In the genomic region with DNA sequence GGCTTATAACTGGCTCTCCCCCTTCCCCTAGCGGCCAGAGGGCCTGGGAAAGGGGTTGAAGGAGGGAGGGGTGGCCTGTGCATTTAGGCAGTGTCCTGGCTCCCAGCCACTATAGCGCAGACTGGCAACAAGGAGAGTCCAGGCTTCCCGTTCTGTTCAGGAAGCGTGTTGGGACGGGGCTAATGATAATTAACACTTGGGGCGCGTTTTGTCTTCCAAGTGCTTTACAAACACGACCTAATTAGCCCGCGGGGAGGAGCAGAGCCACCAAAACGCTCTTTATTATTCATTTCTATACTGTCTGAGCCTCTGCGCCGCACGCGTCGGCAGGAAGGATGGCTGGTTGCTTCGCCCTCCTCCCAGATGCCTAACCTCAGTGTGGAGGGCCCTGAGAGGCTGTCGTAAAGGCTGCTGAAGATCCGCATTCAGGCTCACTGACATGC, we compare ENCODE assay signal across 8 mouse cellular contexts.
A peak's percentile ranks its signal among the peaks of the same experiment; 100 is the strongest.
DNase-seq lines count a peak whose midpoint lies in the region; ATAC-seq and TF ChIP-seq lines count a peak whose summit lies in the region.

No protein-coding gene starts in this region.

- no peaks in the 10 kb centered on the region for H3K36me3 ChIP-seq in heart, embryonic 15.5 days
- no peaks in the 10 kb centered on the region for H3K36me3 ChIP-seq in hindbrain, embryonic 13.5 days
- no peaks in the 10 kb centered on the region for H3K36me3 ChIP-seq in midbrain, embryonic 16.5 days (ENCODE audit: control insufficient read depth, insufficient read depth, low read length)

- peaks cover 75% of the 10 kb centered on the region for H3K27me3 ChIP-seq in heart, embryonic 15.5 days
- peaks cover 71% of the 10 kb centered on the region for H3K27me3 ChIP-seq in hindbrain, embryonic 13.5 days
- no peaks in the 10 kb centered on the region; the same call in 1 of the 2 replicates for H3K27me3 ChIP-seq in midbrain, embryonic 16.5 days (ENCODE audit: control insufficient read depth, insufficient read depth, low read depth, low read length)

- no peak for ATAC-seq in heart, embryonic 15.5 days (replicated peaks; ENCODE audit: insufficient number of reproducible peaks, insufficient read depth, low FRiP score, low read depth)
- peak; percentile 60 for ATAC-seq in hindbrain, embryonic 13.5 days (ENCODE audit: low FRiP score)
- ATAC-seq in midbrain, embryonic 16.5 days = peak; percentile 72
- ATAC-seq in monocyte, adult 5-6 weeks (replicated peaks; ENCODE audit: insufficient number of reproducible peaks, low FRiP score, low TSS enrichment, poor library complexity, severe bottlenecking) = no peak

- H3K9me3 ChIP-seq in heart, embryonic 15.5 days (replicated peaks) = no peaks in the 10 kb centered on the region
- no peaks in the 10 kb centered on the region for H3K9me3 ChIP-seq in hindbrain, embryonic 13.5 days
- H3K9me3 ChIP-seq in midbrain, embryonic 16.5 days (replicated peaks; ENCODE audit: control insufficient read depth, low read length, poor library complexity, severe bottlenecking) = no peaks in the 10 kb centered on the region

- peak overlapping the region; percentile 35 for H3K4me3 ChIP-seq in heart, embryonic 15.5 days
- peak overlapping the region; percentile 35 for H3K4me3 ChIP-seq in hindbrain, embryonic 13.5 days
- peak overlapping the region; percentile 22 for H3K4me3 ChIP-seq in midbrain, embryonic 16.5 days (ENCODE audit: low read depth, low read length)

- DNase-seq in heart, postnatal 4 days = no peak
- peak; percentile 96 for DNase-seq in brain, embryonic 14.5 days (ENCODE audit: low read depth)
- DNase-seq in layer of hippocampus, adult 11-12 months (ENCODE audit: low spot score) = no peak
- DNase-seq in thymus, postnatal 25 days = no peak

- peaks cover 10% of the 10 kb centered on the region; the same call in 1 of the 2 replicates for H3K4me1 ChIP-seq in heart, embryonic 15.5 days (replicated peaks)
- H3K4me1 ChIP-seq in hindbrain, embryonic 13.5 days (replicated peaks) = peaks cover 23% of the 10 kb centered on the region
- H3K4me1 ChIP-seq in midbrain, embryonic 16.5 days (ENCODE audit: control insufficient read depth, insufficient read depth, low read length) = peaks cover 8% of the 10 kb centered on the region

- 3% methylated on average over 19 of the region's 19 CpGs for WGBS in heart, embryonic 15.5 days
- WGBS in hindbrain, embryonic 13.5 days = 2% methylated on average over 19 of the region's 19 CpGs
- 2% methylated on average over 18 of the region's 19 CpGs for WGBS in midbrain, embryonic 16.5 days

- no peak overlapping the region for H3K27ac ChIP-seq in heart, embryonic 15.5 days
- peak overlapping the region; percentile 48 for H3K27ac ChIP-seq in hindbrain, embryonic 13.5 days
- H3K27ac ChIP-seq in midbrain, embryonic 16.5 days (ENCODE audit: low read length) = peak overlapping the region; percentile 57

- TF ChIP-seq CTCF in brain, embryonic 14.5 days (IDR thresholded peaks at IDR 0.05; ENCODE audit: borderline replicate concordance, extremely low read depth, insufficient read depth, insufficient read length) = peak; percentile 44

- H3K9ac ChIP-seq in heart, embryonic 15.5 days = no peak overlapping the region
- peak overlapping the region; percentile 53 for H3K9ac ChIP-seq in hindbrain, embryonic 13.5 days
- H3K9ac ChIP-seq in midbrain, embryonic 16.5 days (ENCODE audit: low read depth, low read length) = peak overlapping the region; percentile 33; the same call in 1 of the 2 replicates

- peak overlapping the region; percentile 52 for H3K4me2 ChIP-seq in heart, embryonic 15.5 days
- peak overlapping the region; percentile 64 for H3K4me2 ChIP-seq in hindbrain, embryonic 13.5 days
- peak overlapping the region; percentile 55 for H3K4me2 ChIP-seq in midbrain, embryonic 16.5 days (ENCODE audit: low read length)

- TF ChIP-seq POLR2A in brain, embryonic 14.5 days (IDR thresholded peaks at IDR 0.05; ENCODE audit: borderline replicate concordance, extremely low read depth, insufficient read depth, insufficient read length, poor library complexity, severe bottlenecking) = no peak

Comparison
In these comparisons a context has a peak if more than half of its experiments do, and no peak if none do; other contexts are left out.
1. ATAC-seq: peak in hindbrain, embryonic 13.5 days (single experiment) and midbrain, embryonic 16.5 days (single experiment); none in heart, embryonic 15.5 days (single experiment) and monocyte, adult 5-6 weeks (single experiment).
2. Peak in every context shown above with its lines, with median percentiles within 50 percentile points of each other: H3K4me2 ChIP-seq and H3K4me3 ChIP-seq.